ENCODE assay signal across 23 mouse cellular contexts in the genomic region with DNA sequence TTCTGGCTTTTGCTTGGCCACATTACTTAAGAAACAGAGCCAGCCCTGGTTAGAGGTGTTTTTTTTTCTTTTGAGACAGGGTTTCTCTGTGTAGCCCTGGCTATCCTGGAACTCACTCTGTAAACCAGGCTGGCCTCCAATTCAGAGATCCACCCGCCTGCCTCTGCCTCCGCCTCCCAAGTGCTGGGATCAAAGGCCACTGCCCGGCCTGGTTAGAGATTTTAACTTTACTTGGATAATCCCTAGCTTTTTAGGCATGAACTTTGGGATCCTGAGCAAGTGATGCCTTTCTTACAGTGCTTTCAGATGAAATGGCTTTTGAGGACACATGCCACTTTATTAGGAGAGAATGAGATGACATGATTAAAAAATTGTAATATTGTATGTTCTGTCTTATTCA. TPM values are rescaled to one million over a fixed set of nuclear protein-coding genes. Genes with fewer than 3 reads are reported as not detected.
DNase-seq lines count a peak whose midpoint lies in the region; TF ChIP-seq lines count a peak whose summit lies in the region.
"Had no signal": no experiment of that assay in that cellular context is flagged by ENCODE, and none has a peak within 500 bp of the region (broad histone marks: within the 10 kb centered on the region; RNA-seq: fewer than 3 reads in every experiment).

No protein-coding gene starts in this region.

- peak; percentile 41 for DNase-seq in kidney, adult 11 months
- no peak for DNase-seq in kidney, postnatal 4 days
- peak; percentile 23 to 62 for DNase-seq in kidney, adult 8-10 months
- no peak for DNase-seq in kidney, postnatal 10 days
- peak; percentile 9 for DNase-seq in kidney, postnatal 14 days
- peak; percentile 35 to 70 for DNase-seq in kidney, postnatal 36 days
- no peak for DNase-seq in cerebellum, adult 2 months
- DNase-seq: adrenal gland, postnatal 14 days; B cell, adult 2 months; cerebellum, adult 11-12 months; cerebellum, adult 9-10 months; cerebellum, postnatal 14 days; gastrocnemius, postnatal 10 days; gastrocnemius, postnatal 36 days; heart, adult 2 months had no signal

- 79% methylated on average over 3 of the region's 3 CpGs for WGBS in cerebellum, adult 2 months

- no peak overlapping the region for H3K27ac ChIP-seq in cerebellum, adult 2 months (ENCODE audit: insufficient read depth, low read length)
- H3K27ac ChIP-seq: forebrain, embryonic 10.5 days; forebrain, embryonic 13.5 days; heart, adult 2 months; heart, embryonic 10.5 days; heart, embryonic 13.5 days; hindbrain, embryonic 12.5 days; hindbrain, embryonic 15.5 days had no signal

- H3K4me1 ChIP-seq in cerebellum, adult 2 months (ENCODE audit: control insufficient read depth, insufficient read depth, low read length): no peaks in the 10 kb centered on the region
- H3K4me1 ChIP-seq: forebrain, embryonic 13.5 days; heart, embryonic 10.5 days; heart, embryonic 13.5 days; hindbrain, embryonic 12.5 days; hindbrain, embryonic 15.5 days had no signal

- no peaks in the 10 kb centered on the region for H3K27me3 ChIP-seq in cerebellum, adult 2 months (ENCODE audit: control insufficient read depth, insufficient read depth, low read length)
- H3K27me3 ChIP-seq: CH12.LX; forebrain, embryonic 13.5 days; heart, embryonic 13.5 days; hindbrain, embryonic 12.5 days; hindbrain, embryonic 15.5 days; Patski had no signal

- no peak for TF ChIP-seq POLR2A in cerebellum, adult 2 months (IDR thresholded peaks at IDR 0.05; ENCODE audit: borderline replicate concordance, insufficient read depth, low read length)

- TF ChIP-seq CTCF in cerebellum, adult 2 months (IDR thresholded peaks at IDR 0.05; ENCODE audit: borderline replicate concordance, insufficient read depth, low read depth, low read length): no peak

- H3K4me3 ChIP-seq in cerebellum, adult 2 months (replicated peaks; ENCODE audit: insufficient read depth, low read depth, low read length): no peak overlapping the region
- H3K4me3 ChIP-seq: forebrain, embryonic 10.5 days; forebrain, embryonic 13.5 days; heart, adult 2 months; heart, embryonic 10.5 days; heart, embryonic 13.5 days; hindbrain, embryonic 12.5 days; hindbrain, embryonic 15.5 days had no signal

RNA-seq across cellular contexts. Expression of gene Kdm4c, which starts 52.4 kb away (rescaled TPM):
- 14.0 TPM in 2 replicates for polyA plus RNA-seq in cerebellum, adult 2 months (2012; rRNA removed)

Comparison
In these comparisons a context has a peak if more than half of its experiments do, and no peak if none do; other contexts are left out.
1. DNase-seq: peak in kidney, adult 11 months (single experiment), kidney, adult 8-10 months (2 of 2), kidney, postnatal 14 days (single experiment) and kidney, postnatal 36 days (2 of 2); none in kidney, postnatal 4 days (0 of 2), kidney, postnatal 10 days (single experiment) and cerebellum, adult 2 months (0 of 2).